Mouse (Mus musculus) C2C12 (cell line): Measurements from ENCODE around the gene Ap3d1. TPM values are rescaled to one million over a fixed set of nuclear protein-coding genes. Genes with fewer than 3 reads are reported as not detected.

ENCODE experiments used
- H3K27me3 ChIP-seq: one replicate; pipeline ENCODE4 v1.6.1; 2011; ENCODE audit not compliant: control insufficient read depth, insufficient read depth, insufficient read length
- H3K36me3 ChIP-seq: one replicate; pipeline ENCODE4 v1.6.1; 2011; ENCODE audit not compliant: control insufficient read depth, insufficient read depth
- H3K4me3 ChIP-seq: one replicate; pipeline ENCODE4 v1.5.1; 2011; ENCODE audit warnings: mild to moderate bottlenecking, control low read depth; ENCODE audit not compliant: poor library complexity, insufficient read depth, severe bottlenecking
- H3K79me2 ChIP-seq: one replicate; pipeline ENCODE4 v1.6.1; 2011; ENCODE audit not compliant: control insufficient read depth, insufficient read depth
- H3K79me3 ChIP-seq: one replicate; pipeline ENCODE4 v1.6.1; 2011; ENCODE audit warnings: low read depth, control low read depth
- H3ac ChIP-seq: one replicate; pipeline ENCODE3; 2011; ENCODE audit warnings: low read depth; ENCODE audit not compliant: control insufficient read depth, insufficient read length
- CEBPB ChIP-seq: IDR thresholded peaks from one replicate; pipeline ENCODE4 v1.6.1; 2011; ENCODE audit warnings: low read depth, mild to moderate bottlenecking, control low read depth, moderate library complexity
- CTCF ChIP-seq: IDR thresholded peaks from one replicate; pipeline ENCODE4 v1.5.1; 2011; ENCODE audit not compliant: control insufficient read depth, insufficient read depth, insufficient read length
- FOSL1 ChIP-seq: IDR thresholded peaks from one replicate; pipeline ENCODE4 v1.8.0; 2011; ENCODE audit warnings: mild to moderate bottlenecking, low read length; ENCODE audit not compliant: poor library complexity, insufficient read depth, severe bottlenecking
- MAX ChIP-seq: IDR thresholded peaks from one replicate; pipeline ENCODE4 v1.6.1; 2011; ENCODE audit warnings: mild to moderate bottlenecking, control low read depth
- MYOD1 ChIP-seq: IDR thresholded peaks from one replicate; pipeline ENCODE4 v1.6.1; 2011; ENCODE audit warnings: low read depth; ENCODE audit not compliant: control insufficient read depth, insufficient read length
- MYOG ChIP-seq: IDR thresholded peaks from one replicate; pipeline ENCODE4 v1.6.1; 2011; ENCODE audit not compliant: control insufficient read depth, insufficient read length; ENCODE audit errors: extremely low read depth
- USF1 ChIP-seq: IDR thresholded peaks from one replicate; pipeline ENCODE4 v1.6.1; 2011; ENCODE audit warnings: low read depth, mild to moderate bottlenecking, control low read depth, moderate library complexity
- polyA plus RNA-seq: library from polyadenylated mRNA; unstranded; fragments of >200 nt; fragmentation: generic; extraction: Trizol; gene quantifications from one replicate; pipeline ENCODE4 v1.2.1, GENCODE M21; 2012; ENCODE audit warnings: missing spikeins

The Ap3d1 gene
- polyA plus RNA-seq, 1 experiment, result 51.3 TPM

DNA sequence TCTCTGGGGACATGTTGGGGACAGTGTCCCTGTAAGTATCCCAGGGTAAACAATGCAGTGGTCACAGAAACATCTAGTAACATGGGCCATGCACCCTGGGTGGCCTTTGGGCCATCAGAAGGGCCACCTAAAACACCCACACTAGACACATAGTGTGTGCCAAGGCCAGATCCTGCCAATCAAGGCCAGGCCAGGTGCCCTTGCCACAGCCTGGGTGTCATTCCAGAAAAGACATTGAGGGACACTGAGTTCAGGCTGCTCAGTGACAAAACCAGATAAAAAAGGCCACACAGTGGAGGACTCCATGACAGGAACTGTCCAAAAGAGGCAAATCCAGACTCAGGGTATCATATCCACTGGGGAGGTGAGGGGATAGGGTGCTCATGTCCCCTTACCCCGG lies 58.4 kb downstream of the Ap3d1 start:
- Histone ChIP-seq H3K36me3 (peaks cover 34% of the 10 kb centered on the region), H3ac (no peak overlapping the region)
- TF ChIP-seq CTCF, result no peak
- no peak for TF ChIP-seq CEBPB
- no peak for TF ChIP-seq MAX
- no peak for TF ChIP-seq FOSL1
- TF ChIP-seq USF1, result no peak
- no peak for TF ChIP-seq MYOG
- no peak for TF ChIP-seq MYOD1

DNA sequence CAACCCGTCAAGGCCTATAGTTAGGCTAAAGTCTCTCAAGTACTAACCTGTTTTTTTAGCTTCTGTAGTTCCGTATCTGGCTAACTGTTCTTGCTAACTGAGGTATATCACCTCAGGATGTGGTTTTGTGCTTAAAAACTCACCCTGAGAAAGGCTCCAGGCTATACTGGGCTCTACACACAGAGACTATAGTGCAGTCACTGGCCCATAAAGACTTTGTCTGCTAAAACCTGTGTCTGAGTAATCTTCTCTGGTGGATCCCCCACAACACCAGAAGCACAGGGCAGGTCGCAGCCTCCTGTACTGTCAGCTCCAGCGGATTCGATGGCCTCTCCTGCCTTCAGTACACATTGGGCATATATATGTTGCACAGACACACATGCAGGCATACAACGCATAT lies 60.1 kb downstream of the Ap3d1 start:
- H3K79me2 ChIP-seq, result no peaks in the 10 kb centered on the region
- H3K27me3 ChIP-seq, result no peaks in the 10 kb centered on the region
- peaks cover 26% of the 10 kb centered on the region for H3K36me3 ChIP-seq
- TF ChIP-seq USF1, result no peak
- TF ChIP-seq CTCF, result no peak
- TF ChIP-seq FOSL1, result no peak
- no peak for TF ChIP-seq CEBPB
- no peak for TF ChIP-seq MYOG
- TF ChIP-seq MAX, result no peak
- no peak for TF ChIP-seq MYOD1
- H3ac ChIP-seq, result no peak overlapping the region
- no peak overlapping the region for H3K4me3 ChIP-seq
- no peaks in the 10 kb centered on the region for H3K79me3 ChIP-seq

More for the DNA sequence above, 58.4 kb downstream of the Ap3d1 start:
- Histone ChIP-seq H3K27me3 (no peaks in the 10 kb centered on the region), H3K79me2 (no peaks in the 10 kb centered on the region), H3K79me3 (no peaks in the 10 kb centered on the region), H3K4me3 (no peak overlapping the region)

DNA sequence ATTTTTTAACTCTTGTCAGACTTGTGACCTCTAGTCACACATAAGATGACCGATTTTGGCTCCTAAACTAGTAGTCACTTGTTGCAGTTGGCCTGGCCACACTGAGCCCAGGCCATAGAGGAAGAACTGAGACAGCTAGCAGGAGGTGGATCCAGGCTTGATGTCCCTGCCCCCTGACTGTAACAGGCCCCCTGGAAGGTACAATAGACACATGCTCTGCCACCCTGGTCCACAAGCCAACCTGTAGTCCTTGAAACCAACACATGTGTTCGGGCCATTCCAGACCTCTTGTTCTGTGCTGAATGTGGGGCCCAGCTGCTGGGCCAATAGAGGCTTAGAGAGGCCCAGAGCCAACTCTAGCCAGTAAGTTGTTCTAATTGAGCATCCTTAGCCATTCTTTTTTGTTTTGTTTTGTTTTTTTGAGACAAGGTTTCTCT lies 61.8 kb downstream of the Ap3d1 start:
- peaks cover 10% of the 10 kb centered on the region for H3K36me3 ChIP-seq
- no peak overlapping the region for H3K4me3 ChIP-seq
- H3K27me3 ChIP-seq, result no peaks in the 10 kb centered on the region
- peaks cover 7% of the 10 kb centered on the region for H3K79me2 ChIP-seq
- H3ac ChIP-seq, result no peak overlapping the region
- H3K79me3 ChIP-seq, result peaks cover 4% of the 10 kb centered on the region
- TF ChIP-seq MYOG (no peak), FOSL1 (no peak), USF1 (no peak), CEBPB (no peak), MYOD1 (no peak), MAX (no peak), CTCF (no peak)

DNA sequence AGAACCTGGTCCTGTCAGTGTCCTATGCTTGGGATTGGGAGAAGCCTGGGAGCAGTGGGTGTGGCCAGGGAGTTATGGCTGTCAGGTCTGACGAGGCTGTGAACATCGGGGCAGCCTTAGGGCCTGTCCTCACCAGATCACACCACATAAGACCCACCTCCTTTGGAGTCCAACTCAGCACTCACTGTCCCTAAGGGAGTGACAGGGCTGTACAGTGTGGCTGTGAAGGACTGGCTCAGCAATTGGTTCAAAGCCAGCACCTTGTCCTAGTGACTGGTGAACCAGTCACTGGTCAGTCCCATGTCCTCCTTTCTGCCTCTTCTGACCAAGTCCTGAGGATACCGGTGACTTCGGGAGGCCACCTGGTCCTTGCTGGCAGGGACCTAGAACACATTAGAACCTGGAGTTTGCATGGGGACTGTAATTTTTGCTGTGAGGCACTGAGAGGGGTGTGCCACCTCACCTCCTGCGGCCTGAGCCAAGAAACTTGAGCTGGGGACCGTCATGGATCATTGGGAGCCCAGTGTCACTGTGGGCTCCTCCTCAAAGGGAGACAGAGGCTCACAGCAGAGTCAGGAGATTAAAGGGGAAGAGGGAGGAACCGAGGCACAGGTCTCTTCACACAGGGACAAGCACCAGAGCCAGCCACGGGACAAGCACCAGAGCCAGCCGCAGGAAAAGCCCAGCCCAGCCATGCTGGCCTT lies 62.4 kb downstream of the Ap3d1 start:
- Histone ChIP-seq H3K79me3 (peaks cover 10% of the 10 kb centered on the region), H3K79me2 (peaks cover 13% of the 10 kb centered on the region), H3K36me3 (peaks cover 5% of the 10 kb centered on the region), H3ac (no peak overlapping the region), H3K4me3 (no peak overlapping the region), H3K27me3 (no peaks in the 10 kb centered on the region)
- TF ChIP-seq CEBPB, result no peak
- TF ChIP-seq MYOG, result no peak
- no peak for TF ChIP-seq MYOD1

DNA sequence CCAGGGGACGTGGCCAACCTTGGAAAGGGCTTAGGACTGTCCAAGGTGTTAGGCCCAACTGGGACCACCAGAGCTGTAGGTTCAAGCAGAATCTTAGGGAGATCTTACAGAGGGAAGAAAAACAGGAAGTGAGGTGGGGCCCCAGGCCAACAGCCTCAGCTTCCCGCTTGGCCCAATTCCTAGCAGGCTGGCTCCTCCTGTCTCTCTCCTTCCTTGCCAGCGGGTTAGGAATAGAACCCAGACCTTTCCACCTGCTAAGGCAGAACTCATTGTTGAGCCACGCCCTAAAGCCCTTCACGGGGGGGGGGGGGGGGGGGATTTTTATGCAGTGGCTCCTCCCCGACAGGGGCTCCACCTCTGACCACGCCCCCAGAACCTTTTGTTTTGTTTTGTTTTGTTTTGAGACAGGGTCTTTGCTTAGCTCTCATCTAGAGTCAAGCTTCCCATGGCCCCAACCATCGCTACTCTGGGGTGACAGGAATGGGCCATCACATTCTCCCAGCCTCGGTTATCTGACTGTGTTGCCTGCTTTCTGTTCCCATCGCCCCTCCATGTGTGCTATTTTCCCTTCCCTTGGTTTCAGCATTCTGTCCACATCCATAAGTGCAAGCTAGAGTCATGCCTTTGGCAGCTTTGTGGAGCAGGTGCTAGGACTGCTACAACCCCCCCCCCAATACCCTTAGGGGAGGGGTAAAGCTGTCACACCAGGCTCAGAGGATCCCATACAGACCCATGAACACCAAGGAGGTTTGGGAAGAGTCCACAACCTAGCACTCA lies 63.3 kb downstream of the Ap3d1 start:
- H3ac ChIP-seq, result no peak overlapping the region
- TF ChIP-seq MYOG (no peak), USF1 (no peak), MYOD1 (no peak), MAX (no peak), FOSL1 (no peak), CEBPB (no peak), CTCF (no peak)
- no peak overlapping the region for H3K4me3 ChIP-seq
- H3K79me3 ChIP-seq, result peaks cover 14% of the 10 kb centered on the region
- H3K36me3 ChIP-seq, result no peaks in the 10 kb centered on the region
- H3K79me2 ChIP-seq, result peaks cover 22% of the 10 kb centered on the region
- no peaks in the 10 kb centered on the region for H3K27me3 ChIP-seq
